Mouse (Mus musculus): ENCODE measurements around the gene Maneal.

DNA sequence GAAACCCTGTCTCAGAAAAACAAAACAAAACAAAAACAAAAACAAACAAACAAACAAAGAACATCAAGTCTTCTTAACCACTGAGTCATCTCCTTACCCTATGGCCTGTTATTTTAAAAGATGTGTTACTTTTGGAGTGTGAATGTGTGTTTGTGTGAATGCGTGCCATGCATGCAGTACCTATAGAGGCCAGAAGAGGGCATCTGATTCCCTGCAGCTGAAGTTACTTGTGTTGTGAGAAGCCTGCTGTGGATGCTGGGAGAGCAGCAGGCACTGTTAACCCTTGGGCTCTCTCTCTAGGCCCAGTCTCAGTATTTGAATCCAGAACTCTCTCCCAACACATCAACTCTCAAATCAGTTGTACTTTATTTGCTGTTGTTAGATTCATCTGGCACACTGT is 10.7 kb upstream of the Maneal start:
- 0 out of 2 replicates have a peak, but pooled peaks have one; percentile 7 for TF ChIP-seq CTCF (IDR thresholded peaks at IDR 0.05; ENCODE audit: borderline replicate concordance, insufficient read depth, low read depth, low read length)
- TF ChIP-seq POLR2A (IDR thresholded peaks at IDR 0.05; ENCODE audit: borderline replicate concordance, insufficient read depth, low read length), result no peak

Data from cerebellum, adult 2 months (tissue).